Mouse (Mus musculus) C2C12 (cell line): Measurements from ENCODE around the gene Gcc1.

Experiments used
- CEBPB ChIP-seq: IDR thresholded peaks from one replicate; pipeline ENCODE4 v1.6.1; 2011; ENCODE audit warnings: low read depth, mild to moderate bottlenecking, control low read depth, moderate library complexity
- CTCF ChIP-seq: IDR thresholded peaks from one replicate; pipeline ENCODE4 v1.5.1; 2011; ENCODE audit not compliant: control insufficient read depth, insufficient read depth, insufficient read length
- MYOD1 ChIP-seq: IDR thresholded peaks from one replicate; pipeline ENCODE4 v1.6.1; 2011; ENCODE audit warnings: low read depth; ENCODE audit not compliant: control insufficient read depth, insufficient read length
- USF1 ChIP-seq: IDR thresholded peaks from one replicate; pipeline ENCODE4 v1.6.1; 2011; ENCODE audit warnings: low read depth, mild to moderate bottlenecking, control low read depth, moderate library complexity

- no peak for TF ChIP-seq USF1
- TF ChIP-seq CTCF, result no peak
- TF ChIP-seq MYOD1, result no peak
- no peak for TF ChIP-seq CEBPB
Measured at GRCm38 (mm10) chr6:28428290-28428689, at the start of gene Gcc1.
